Mouse (Mus musculus) midbrain, embryonic 12.5 days (tissue): ENCODE results near the gene Mtus2. TPM values are rescaled to one million over a fixed set of nuclear protein-coding genes. Genes with fewer than 3 reads are reported as not detected.

Source experiments
- ATAC-seq: fragments of 200-750 bp; cut with Nextera tagmentation; 2 replicates; pipeline ENCODE4 v1.8.0; 2017; ENCODE audit warnings: low read depth, moderate TSS enrichment, moderate library complexity; ENCODE audit not compliant: low FRiP score
- H3K27ac ChIP-seq: fragments of 300-500 bp; sonication (generic); replicated peaks from 2 replicates; pipeline ENCODE4 v1.5.1; 2016; ENCODE audit warnings: mild to moderate bottlenecking
- H3K27me3 ChIP-seq: fragments of 300-500 bp; sonication (generic); 2 replicates; pipeline ENCODE4 v1.6.1; 2016; ENCODE audit warnings: mild to moderate bottlenecking
- H3K36me3 ChIP-seq: fragments of 300-500 bp; sonication (generic); 2 replicates; pipeline ENCODE4 v1.6.1; 2016
- H3K4me1 ChIP-seq: fragments of 300-500 bp; sonication (generic); 2 replicates; pipeline ENCODE4 v1.6.1; 2016
- H3K4me2 ChIP-seq: fragments of 300-500 bp; sonication (generic); replicated peaks from 2 replicates; pipeline ENCODE4 v1.6.1; 2016; ENCODE audit warnings: mild to moderate bottlenecking, moderate library complexity
- H3K4me3 ChIP-seq: fragments of 300-500 bp; sonication (generic); 2 replicates; pipeline ENCODE4 v1.5.1; 2016; ENCODE audit warnings: mild to moderate bottlenecking
- H3K9ac ChIP-seq: fragments of 300-500 bp; sonication (generic); replicated peaks from 2 replicates; pipeline ENCODE4 v1.6.1; 2016; ENCODE audit warnings: mild to moderate bottlenecking, moderate library complexity
- H3K9me3 ChIP-seq: fragments of 300-500 bp; sonication (generic); 2 replicates; pipeline ENCODE4 v1.6.1; 2016; ENCODE audit warnings: mild to moderate bottlenecking
- WGBS: fragments of 180-500 bp; shearing (Covaris S2); methylation state at CpG from one replicate; pipeline ENCODE4 v1.1.7; 2016; 5-methylcytosine and 5-hydroxymethylcytosine counted together
- polyA plus RNA-seq: library from polyadenylated mRNA; unstranded; fragments of >200 nt; fragmentation: Nextera tagmentation; extraction: Ambion mirVana; gene quantifications from 2 replicates; pipeline ENCODE4 v1.2.1, GENCODE M21; 2016

The Mtus2 gene
- polyA plus RNA-seq, 1 experiment from 2014 or later, result 25.4 TPM

GRCm38 (mm10) chr5:147960793-147961192 is 3.7 kb downstream of the Mtus2 start:
- Histone ChIP-seq H3K9me3 (no peaks in the 10 kb centered on the region), H3K4me3 (no peak overlapping the region), H3K9ac (no peak overlapping the region), H3K4me2 (no peak overlapping the region), H3K36me3 (no peaks in the 10 kb centered on the region), H3K27me3 (peaks cover 27% of the 10 kb centered on the region), H3K27ac (no peak overlapping the region), H3K4me1 (peaks cover 17% of the 10 kb centered on the region)
- no peak for ATAC-seq
- WGBS, result 100% methylated on average over 1 of the region's 1 CpGs

DNA sequence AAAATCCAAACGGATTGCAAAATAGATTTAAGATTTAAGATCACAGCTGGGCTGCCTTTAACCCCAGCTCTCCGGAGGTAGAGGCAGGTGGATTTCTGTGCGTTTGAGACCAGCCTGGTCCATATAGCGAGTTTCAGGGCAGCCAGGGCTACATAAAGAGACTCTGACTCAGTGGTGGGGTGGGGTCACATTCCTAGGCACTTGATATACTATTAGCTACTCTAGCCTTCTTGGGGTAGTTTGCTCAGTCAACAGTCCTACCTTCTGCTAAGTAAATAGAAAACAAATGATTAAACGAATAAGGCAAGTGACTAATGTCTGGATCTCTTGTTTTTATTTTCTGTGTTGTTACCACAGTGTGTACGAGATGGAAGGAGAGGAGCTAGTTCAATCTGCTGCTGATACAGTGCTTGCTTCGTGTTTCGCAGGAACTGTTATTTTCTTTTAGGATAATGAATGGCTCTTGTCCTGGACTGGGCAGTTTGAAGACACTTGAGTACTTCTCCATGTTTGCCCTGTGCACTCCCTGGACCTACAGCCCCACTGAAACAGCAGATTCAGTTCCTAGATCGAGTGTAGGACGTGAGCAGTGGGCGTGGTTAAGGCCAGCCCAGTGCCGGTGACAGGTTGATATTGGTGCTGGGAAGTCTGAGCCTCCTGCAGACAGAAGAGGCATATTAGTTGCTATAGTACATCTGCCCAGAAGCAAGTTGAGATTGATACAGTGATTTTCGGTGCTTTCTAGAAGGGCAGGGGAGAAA is 6.9 kb downstream of the Mtus2 start:
- Histone ChIP-seq H3K27me3 (no peaks in the 10 kb centered on the region; the same call in 1 of the 2 replicates), H3K4me2 (no peak overlapping the region), H3K4me3 (no peak overlapping the region), H3K9me3 (no peaks in the 10 kb centered on the region), H3K36me3 (no peaks in the 10 kb centered on the region), H3K27ac (no peak overlapping the region), H3K9ac (no peak overlapping the region), H3K4me1 (no peaks in the 10 kb centered on the region)
- no peak for ATAC-seq
- WGBS, result 75% methylated on average over 13 of the region's 13 CpGs

- Histone ChIP-seq H3K9me3 (no peaks in the 10 kb centered on the region), H3K36me3 (no peaks in the 10 kb centered on the region), H3K4me3 (no peak overlapping the region), H3K27me3 (no peaks in the 10 kb centered on the region), H3K4me1 (no peaks in the 10 kb centered on the region), H3K4me2 (no peak overlapping the region), H3K27ac (no peak overlapping the region), H3K9ac (no peak overlapping the region)
- no peak for ATAC-seq
- WGBS, result 50% methylated on average over 2 of the region's 2 CpGs
Observed at GRCm38 (mm10) chr5:147964776-147965175, 7.7 kb downstream of the Mtus2 start.

DNA sequence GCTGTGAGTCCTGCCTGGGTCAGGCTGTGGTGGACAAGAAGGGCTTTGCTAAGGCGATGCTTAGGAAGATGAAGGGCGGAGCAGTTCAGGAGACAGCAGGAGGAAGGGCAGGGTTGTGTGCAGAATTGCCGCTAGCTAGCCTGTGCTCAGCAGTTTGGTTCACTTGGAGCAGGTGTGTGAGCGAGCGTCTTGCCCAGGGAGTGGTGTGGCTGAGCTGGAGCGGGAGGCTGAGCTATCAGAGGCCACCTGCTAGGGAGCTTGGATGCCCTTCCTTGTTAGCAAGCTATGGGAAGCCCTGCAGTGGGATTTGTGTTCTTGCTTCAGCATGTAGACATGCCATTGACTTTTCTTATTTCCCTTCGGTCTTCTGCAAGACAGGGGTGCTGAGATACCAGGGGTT is 9.5 kb downstream of the Mtus2 start:
- Histone ChIP-seq H3K9ac (no peak overlapping the region), H3K36me3 (no peaks in the 10 kb centered on the region), H3K4me1 (no peaks in the 10 kb centered on the region), H3K9me3 (no peaks in the 10 kb centered on the region), H3K4me3 (no peak overlapping the region), H3K27ac (no peak overlapping the region), H3K4me2 (no peak overlapping the region), H3K27me3 (no peaks in the 10 kb centered on the region)
- ATAC-seq, result no peak
- WGBS, result 87% methylated on average over 7 of the region's 7 CpGs

- no peak for ATAC-seq
- Histone ChIP-seq H3K9ac (no peak overlapping the region), H3K4me1 (no peaks in the 10 kb centered on the region), H3K36me3 (no peaks in the 10 kb centered on the region), H3K9me3 (no peaks in the 10 kb centered on the region), H3K4me2 (no peak overlapping the region), H3K27me3 (no peaks in the 10 kb centered on the region), H3K4me3 (no peak overlapping the region), H3K27ac (no peak overlapping the region)
- 60% methylated on average over 5 of the region's 5 CpGs for WGBS
Observed at GRCm38 (mm10) chr5:147969566-147969965, 12.4 kb downstream of the Mtus2 start.

- Histone ChIP-seq H3K9me3 (0 out of 2 replicates have a peak, but pooled peaks cover 5% of the 10 kb centered on the region), H3K27me3 (no peaks in the 10 kb centered on the region), H3K4me2 (no peak overlapping the region), H3K9ac (no peak overlapping the region), H3K36me3 (no peaks in the 10 kb centered on the region), H3K4me1 (no peaks in the 10 kb centered on the region), H3K4me3 (no peak overlapping the region), H3K27ac (no peak overlapping the region)
- WGBS, result 77% methylated on average over 13 of the region's 13 CpGs
- ATAC-seq, result no peak
Observed at GRCm38 (mm10) chr5:147976001-147976400, 18.9 kb downstream of the Mtus2 start.

DNA sequence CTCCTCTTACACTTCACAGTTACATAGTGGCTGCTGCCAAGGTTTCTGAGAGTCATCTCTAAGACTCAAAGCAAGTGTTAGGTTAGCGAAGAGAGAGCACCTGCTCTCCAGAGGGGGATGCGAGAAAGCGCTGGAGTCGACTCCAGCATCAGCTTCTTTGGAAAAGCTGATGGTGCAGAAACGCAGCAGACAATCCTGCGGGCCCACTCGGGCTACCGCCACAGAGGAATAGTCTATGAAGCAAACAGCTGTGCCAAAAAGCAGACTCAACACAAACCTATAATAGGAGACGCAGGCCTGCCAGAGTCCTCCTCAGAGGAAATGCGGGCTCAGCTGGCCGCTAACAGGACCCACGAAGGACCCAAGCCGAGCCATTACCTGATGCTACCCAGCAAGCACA is 23.5 kb downstream of the Mtus2 start:
- 88% methylated on average over 13 of the region's 13 CpGs for WGBS

DNA sequence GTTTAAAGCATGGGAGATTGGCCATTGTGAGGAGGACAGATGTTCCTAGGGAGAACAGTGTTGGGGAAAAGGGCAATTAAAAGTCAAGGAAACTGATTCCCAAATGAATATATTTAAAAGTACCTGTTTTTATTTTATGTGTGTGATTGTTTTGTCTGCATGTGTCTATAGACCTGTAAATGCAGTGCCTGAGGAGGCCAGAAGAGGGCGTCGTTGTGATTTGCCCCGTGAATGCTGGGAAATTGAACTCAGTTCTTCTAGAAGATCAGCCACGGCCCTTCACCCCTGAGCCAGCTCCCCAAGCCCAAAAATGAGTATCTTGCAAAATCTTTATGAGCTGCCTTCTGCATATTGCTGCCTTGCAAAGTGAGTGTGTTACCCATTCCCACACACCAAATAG is 33.2 kb downstream of the Mtus2 start:
- no peaks in the 10 kb centered on the region for H3K27me3 ChIP-seq
- H3K4me1 ChIP-seq, result no peaks in the 10 kb centered on the region
- no peaks in the 10 kb centered on the region for H3K36me3 ChIP-seq
- H3K4me3 ChIP-seq, result no peak overlapping the region
- no peak overlapping the region for H3K9ac ChIP-seq
- H3K27ac ChIP-seq, result no peak overlapping the region
- 0 out of 2 replicates have a peak, but pooled peaks cover 6% of the 10 kb centered on the region for H3K9me3 ChIP-seq
- 79% methylated on average over 4 of the region's 4 CpGs for WGBS
- ATAC-seq, result no peak
- H3K4me2 ChIP-seq, result no peak overlapping the region

More for the DNA sequence above, 23.5 kb downstream of the Mtus2 start:
- no peaks in the 10 kb centered on the region for H3K4me1 ChIP-seq
- H3K9me3 ChIP-seq, result 0 out of 2 replicates have a peak, but pooled peaks cover 5% of the 10 kb centered on the region
- H3K4me2 ChIP-seq, result no peak overlapping the region
- H3K27ac ChIP-seq, result no peak overlapping the region
- no peak overlapping the region for H3K9ac ChIP-seq
- no peaks in the 10 kb centered on the region for H3K27me3 ChIP-seq
- no peak for ATAC-seq
- no peak overlapping the region for H3K4me3 ChIP-seq
- no peaks in the 10 kb centered on the region for H3K36me3 ChIP-seq

- Histone ChIP-seq H3K27ac (no peak overlapping the region), H3K4me3 (no peak overlapping the region), H3K4me1 (no peaks in the 10 kb centered on the region), H3K27me3 (no peaks in the 10 kb centered on the region), H3K4me2 (no peak overlapping the region), H3K9me3 (0 out of 2 replicates have a peak, but pooled peaks cover 6% of the 10 kb centered on the region), H3K36me3 (no peaks in the 10 kb centered on the region), H3K9ac (no peak overlapping the region)
- 82% methylated on average over 10 of the region's 10 CpGs for WGBS
- no peak for ATAC-seq
Observed at GRCm38 (mm10) chr5:147990775-147991174, 33.7 kb downstream of the Mtus2 start.

DNA sequence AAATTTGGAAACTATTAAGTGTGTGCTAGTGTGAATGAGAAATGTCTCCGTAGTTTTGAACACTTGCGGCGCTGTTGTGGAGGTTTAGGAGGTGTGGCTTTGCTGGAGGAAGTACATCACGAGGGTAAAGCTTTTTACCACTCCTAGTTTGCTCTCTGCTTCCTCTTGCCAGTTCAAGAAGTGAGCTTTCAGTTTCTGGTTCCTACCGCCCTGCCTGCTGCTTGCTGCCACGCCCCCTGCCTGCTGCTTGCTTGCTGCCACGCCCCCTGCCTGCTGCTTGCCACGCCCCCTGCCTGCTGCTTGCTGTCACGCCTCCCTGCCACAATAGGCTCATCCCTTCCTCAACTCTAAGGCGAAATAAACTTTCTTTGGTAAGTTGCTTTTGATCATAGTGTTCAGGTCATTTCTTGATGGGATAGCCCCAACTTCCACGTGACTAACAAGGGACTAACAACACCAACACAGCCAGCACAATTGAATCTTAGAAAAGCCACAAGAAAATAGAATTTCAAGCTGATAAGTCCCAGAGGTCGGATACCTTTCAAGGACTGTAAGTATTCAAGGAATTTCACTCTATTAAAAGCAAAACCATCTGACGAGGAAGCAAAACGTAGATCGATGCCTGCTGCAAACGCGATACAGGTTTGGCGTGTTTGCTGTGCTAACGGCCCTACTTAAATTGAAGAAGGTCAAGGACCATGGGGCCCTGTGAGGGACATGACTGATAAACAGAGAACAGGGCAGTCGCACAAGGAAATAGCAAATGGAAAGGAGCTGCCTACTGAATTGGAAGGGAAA is 35.7 kb downstream of the Mtus2 start:
- Histone ChIP-seq H3K4me3 (no peak overlapping the region), H3K9me3 (no peaks in the 10 kb centered on the region), H3K4me2 (0 out of 2 replicates have a peak overlapping the region, but pooled peaks have one; percentile 4), H3K9ac (no peak overlapping the region), H3K27me3 (no peaks in the 10 kb centered on the region), H3K27ac (no peak overlapping the region), H3K36me3 (no peaks in the 10 kb centered on the region), H3K4me1 (no peaks in the 10 kb centered on the region)
- peak; percentile 65; the same call in 1 of the 2 replicates for ATAC-seq
- WGBS, result 27% methylated on average over 20 of the region's 20 CpGs

- Histone ChIP-seq H3K9ac (no peak overlapping the region), H3K36me3 (no peaks in the 10 kb centered on the region), H3K27me3 (no peaks in the 10 kb centered on the region), H3K27ac (no peak overlapping the region), H3K4me3 (no peak overlapping the region), H3K4me2 (no peak overlapping the region), H3K4me1 (no peaks in the 10 kb centered on the region), H3K9me3 (no peaks in the 10 kb centered on the region)
- WGBS, result 36% methylated on average over 4 of the region's 4 CpGs
- ATAC-seq, result no peak
Observed at GRCm38 (mm10) chr5:148005263-148005662, 48.1 kb downstream of the Mtus2 start.

GRCm38 (mm10) chr5:148012156-148012555 is 55.0 kb downstream of the Mtus2 start:
- Histone ChIP-seq H3K9me3 (no peaks in the 10 kb centered on the region), H3K27ac (no peak overlapping the region), H3K4me3 (no peak overlapping the region), H3K27me3 (no peaks in the 10 kb centered on the region), H3K4me2 (no peak overlapping the region), H3K36me3 (no peaks in the 10 kb centered on the region), H3K4me1 (no peaks in the 10 kb centered on the region), H3K9ac (no peak overlapping the region)
- ATAC-seq, result no peak
- WGBS, result 85% methylated on average over 5 of the region's 5 CpGs
